Mouse (Mus musculus): ENCODE measurements around the gene Olfm2. TPM values are rescaled to one million over a fixed set of nuclear protein-coding genes. Genes with fewer than 3 reads are reported as not detected.
"Not testable (repeated sequence)": the region's sequence is repeated elsewhere in the genome, so short reads cannot be mapped to it uniquely, and the experiment has no call there.

The Olfm2 gene
- polyA plus RNA-seq, 1 experiment = 0.53 TPM

DNA sequence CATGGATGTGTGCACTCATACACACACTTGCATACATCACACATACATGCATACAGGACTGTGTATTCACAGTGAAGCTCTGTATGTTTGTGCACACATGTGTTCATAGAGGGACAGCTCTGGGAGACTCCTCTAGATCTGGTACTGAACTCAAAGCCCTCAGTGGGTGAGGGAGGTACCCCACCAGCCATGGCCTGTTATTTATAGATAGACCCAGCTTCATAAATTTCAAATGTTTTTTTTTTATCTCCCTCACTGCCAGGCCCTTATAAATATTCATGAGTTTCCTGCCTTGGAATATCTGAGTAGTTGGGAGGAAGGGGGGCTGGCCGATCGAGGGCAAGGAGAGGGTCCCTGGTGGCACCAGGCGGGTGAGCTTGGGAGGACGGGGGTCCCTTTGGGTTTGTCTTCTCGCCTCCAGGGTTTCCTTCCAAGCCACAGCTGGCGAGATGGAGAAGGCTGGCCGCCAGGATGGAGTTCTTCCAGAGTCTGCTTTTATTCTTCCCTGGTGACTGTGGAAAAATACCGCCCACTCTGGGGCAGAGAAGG lies 42.2 kb downstream of the Olfm2 start:
- no peaks in the 10 kb centered on the region for H3K27me3 ChIP-seq (ENCODE audit: control insufficient read depth, insufficient read depth, low read length)
- DNase-seq (ENCODE audit: low read depth in 1 of 2, low spot score in 2 of 2) = no peak
- no peaks in the 10 kb centered on the region for H3K4me1 ChIP-seq (ENCODE audit: control insufficient read depth, insufficient read depth, insufficient read length)
- H3K36me3 ChIP-seq (ENCODE audit: control insufficient read depth, insufficient read depth, low read length) = no peaks in the 10 kb centered on the region
- TF ChIP-seq POLR2A (IDR thresholded peaks at IDR 0.05; ENCODE audit: low read depth, low read length) = no peak
- TF ChIP-seq CTCF (IDR thresholded peaks at IDR 0.05; ENCODE audit: extremely low read depth, insufficient read depth, insufficient read length, insufficient replicate concordance) = no peak
- 72% methylated on average over 8 of the region's 8 CpGs for WGBS
- no peak overlapping the region for H3K27ac ChIP-seq (ENCODE audit: insufficient read depth, low read length)
- no peak overlapping the region for H3K4me3 ChIP-seq (ENCODE audit: extremely low read depth, insufficient read depth, insufficient read length)

DNA sequence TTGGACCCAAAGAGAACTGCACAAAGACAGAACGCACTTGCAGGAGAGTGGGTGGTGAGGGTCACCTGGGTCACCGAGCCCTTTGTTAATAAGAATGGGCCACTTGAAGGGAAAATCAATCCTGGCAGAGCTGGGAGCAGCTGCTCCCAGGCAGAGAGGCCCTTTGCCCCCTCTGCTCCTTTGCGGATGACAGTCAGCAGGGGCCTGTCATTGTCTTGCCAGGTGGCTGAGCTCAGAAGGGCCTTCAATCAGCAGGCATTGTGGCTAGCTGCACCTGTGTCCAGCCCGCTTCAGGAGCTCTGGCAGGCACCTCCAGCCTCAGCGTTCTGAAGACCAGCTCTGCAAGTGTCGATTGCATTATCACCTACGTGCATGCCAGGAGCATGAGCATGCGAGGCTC lies 48.7 kb downstream of the Olfm2 start:
- no peak for DNase-seq (ENCODE audit: low read depth in 1 of 2, low spot score in 2 of 2)
- Histone ChIP-seq H3K4me3 (ENCODE audit: extremely low read depth, insufficient read depth, insufficient read length) (no peak overlapping the region), H3K4me1 (ENCODE audit: control insufficient read depth, insufficient read depth, insufficient read length) (no peaks in the 10 kb centered on the region), H3K27ac (ENCODE audit: insufficient read depth, low read length) (no peak overlapping the region), H3K27me3 (ENCODE audit: control insufficient read depth, insufficient read depth, low read length) (peaks cover 8% of the 10 kb centered on the region), H3K36me3 (ENCODE audit: control insufficient read depth, insufficient read depth, low read length) (no peaks in the 10 kb centered on the region)
- TF ChIP-seq CTCF (IDR thresholded peaks at IDR 0.05; ENCODE audit: extremely low read depth, insufficient read depth, insufficient read length, insufficient replicate concordance) (no peak), POLR2A (IDR thresholded peaks at IDR 0.05; ENCODE audit: low read depth, low read length) (no peak)
- 75% methylated on average over 8 of the region's 8 CpGs for WGBS

DNA sequence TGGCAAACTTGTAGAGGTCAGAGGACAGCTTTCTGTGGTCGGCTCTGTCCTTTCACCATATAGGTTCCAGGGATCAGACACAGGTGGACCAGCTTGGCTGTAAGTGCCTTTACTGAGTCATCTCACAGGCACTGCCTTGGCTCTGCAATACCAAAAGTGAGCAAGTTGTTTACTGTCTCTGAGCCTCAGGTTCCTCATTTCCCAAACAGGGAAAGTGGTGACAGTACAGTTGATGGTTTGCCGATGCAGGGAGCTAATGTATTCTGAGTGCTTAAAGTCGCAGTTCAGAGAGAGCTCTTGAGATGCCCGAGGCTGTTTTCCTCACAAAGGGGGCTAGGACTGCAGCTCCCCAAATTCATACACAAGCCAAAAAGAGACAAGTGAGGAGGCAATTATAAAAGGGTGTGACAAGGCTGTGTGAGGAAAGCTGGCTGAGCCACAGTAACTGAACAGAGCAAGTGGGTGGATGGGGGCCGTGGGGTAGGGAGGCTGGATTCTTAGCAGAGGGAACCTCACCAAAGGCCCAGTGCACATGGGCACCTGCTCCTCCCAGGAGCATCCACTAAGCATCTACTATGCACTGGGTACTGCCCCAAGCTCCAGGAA lies 49.9 kb downstream of the Olfm2 start:
- no peak for DNase-seq (ENCODE audit: low read depth in 1 of 2, low spot score in 2 of 2)
- H3K36me3 ChIP-seq (ENCODE audit: control insufficient read depth, insufficient read depth, low read length) = no peaks in the 10 kb centered on the region
- 47% methylated on average over 5 of the region's 5 CpGs for WGBS
- no peak overlapping the region for H3K27ac ChIP-seq (ENCODE audit: insufficient read depth, low read length)
- H3K27me3 ChIP-seq (ENCODE audit: control insufficient read depth, insufficient read depth, low read length) = peaks cover 8% of the 10 kb centered on the region
- no peak overlapping the region for H3K4me3 ChIP-seq (ENCODE audit: extremely low read depth, insufficient read depth, insufficient read length)
- no peaks in the 10 kb centered on the region for H3K4me1 ChIP-seq (ENCODE audit: control insufficient read depth, insufficient read depth, insufficient read length)
- TF ChIP-seq POLR2A (IDR thresholded peaks at IDR 0.05; ENCODE audit: low read depth, low read length) (no peak), CTCF (IDR thresholded peaks at IDR 0.05; ENCODE audit: extremely low read depth, insufficient read depth, insufficient read length, insufficient replicate concordance) (no peak)

DNA sequence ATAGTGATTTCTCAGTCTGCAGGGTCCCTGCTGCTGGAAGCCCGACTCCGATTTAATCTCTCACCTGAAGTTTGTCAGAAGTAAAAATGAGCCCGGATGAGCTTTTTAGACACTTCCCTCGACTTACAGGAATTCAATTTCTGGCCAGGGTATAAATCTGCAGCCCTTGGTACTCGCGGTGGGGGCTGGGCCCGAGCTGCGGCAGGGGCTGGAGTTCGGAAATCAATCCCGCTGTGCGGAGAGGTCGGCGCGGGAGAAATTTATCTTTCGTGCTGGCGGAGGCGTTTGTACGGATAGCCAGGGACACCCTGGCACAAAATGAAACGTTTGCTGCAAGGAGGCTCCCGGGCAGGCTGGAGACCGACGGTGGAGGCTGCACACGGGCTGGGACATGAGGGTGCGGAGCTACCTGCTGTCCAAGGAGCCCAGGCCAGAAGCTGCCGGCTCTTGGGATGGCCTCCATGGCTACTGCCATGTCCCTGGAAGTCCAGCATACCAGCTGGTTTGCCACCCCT lies 51.4 kb downstream of the Olfm2 start:
- Histone ChIP-seq H3K27ac (ENCODE audit: insufficient read depth, low read length) (no peak overlapping the region), H3K4me1 (ENCODE audit: control insufficient read depth, insufficient read depth, insufficient read length) (no peaks in the 10 kb centered on the region), H3K36me3 (ENCODE audit: control insufficient read depth, insufficient read depth, low read length) (no peaks in the 10 kb centered on the region), H3K4me3 (ENCODE audit: extremely low read depth, insufficient read depth, insufficient read length) (no peak overlapping the region), H3K27me3 (ENCODE audit: control insufficient read depth, insufficient read depth, low read length) (peaks cover 8% of the 10 kb centered on the region)
- DNase-seq (ENCODE audit: low read depth in 1 of 2, low spot score in 2 of 2) = no peak
- WGBS = 14% methylated on average over 25 of the region's 25 CpGs
- TF ChIP-seq CTCF (IDR thresholded peaks at IDR 0.05; ENCODE audit: extremely low read depth, insufficient read depth, insufficient read length, insufficient replicate concordance) (no peak), POLR2A (IDR thresholded peaks at IDR 0.05; ENCODE audit: low read depth, low read length) (no peak)

GRCm38 (mm10) chr9:20692863-20693262 lies 53.3 kb downstream of the Olfm2 start:
- no peak for TF ChIP-seq CTCF (IDR thresholded peaks at IDR 0.05; ENCODE audit: extremely low read depth, insufficient read depth, insufficient read length, insufficient replicate concordance)
- TF ChIP-seq POLR2A (IDR thresholded peaks at IDR 0.05; ENCODE audit: low read depth, low read length) = no peak
- WGBS = 90% methylated on average over 3 of the region's 3 CpGs
- peaks cover 8% of the 10 kb centered on the region for H3K27me3 ChIP-seq (ENCODE audit: control insufficient read depth, insufficient read depth, low read length)
- no peak for DNase-seq (ENCODE audit: low read depth in 1 of 2, low spot score in 2 of 2)
- no peaks in the 10 kb centered on the region for H3K36me3 ChIP-seq (ENCODE audit: control insufficient read depth, insufficient read depth, low read length)
- no peak overlapping the region for H3K4me3 ChIP-seq (ENCODE audit: extremely low read depth, insufficient read depth, insufficient read length)
- no peaks in the 10 kb centered on the region for H3K4me1 ChIP-seq (ENCODE audit: control insufficient read depth, insufficient read depth, insufficient read length)
- H3K27ac ChIP-seq (ENCODE audit: insufficient read depth, low read length) = no peak overlapping the region

DNA sequence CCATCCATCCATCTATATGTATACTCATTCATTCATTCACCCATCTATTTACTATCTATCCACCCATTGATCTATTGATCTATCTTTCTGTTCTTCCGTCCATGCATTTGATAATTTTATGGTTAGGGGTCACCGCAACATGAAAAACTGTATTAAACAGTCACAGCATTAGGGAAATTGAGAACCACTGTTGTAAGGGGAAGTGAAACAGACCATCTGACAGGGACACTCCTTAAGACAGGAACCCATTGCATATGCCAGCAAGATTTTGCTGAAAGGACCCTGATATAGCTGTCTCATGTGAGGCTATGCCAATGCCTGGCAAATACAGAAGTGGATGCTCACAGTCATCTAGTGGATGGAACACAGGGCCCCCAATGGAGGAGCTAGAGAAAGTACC lies 55.7 kb downstream of the Olfm2 start:
- H3K4me1 ChIP-seq (ENCODE audit: control insufficient read depth, insufficient read depth, insufficient read length); H3K27ac ChIP-seq (ENCODE audit: insufficient read depth, low read length); H3K4me3 ChIP-seq (ENCODE audit: extremely low read depth, insufficient read depth, insufficient read length); DNase-seq (ENCODE audit: low read depth in 1 of 2, low spot score in 2 of 2); H3K27me3 ChIP-seq (ENCODE audit: control insufficient read depth, insufficient read depth, low read length); H3K36me3 ChIP-seq (ENCODE audit: control insufficient read depth, insufficient read depth, low read length): not testable (repeated sequence)
- WGBS = 65% methylated on average over 2 of the region's 2 CpGs

- no peaks in the 10 kb centered on the region for H3K4me1 ChIP-seq (ENCODE audit: control insufficient read depth, insufficient read depth, insufficient read length)
- no peak for DNase-seq (ENCODE audit: low read depth in 1 of 2, low spot score in 2 of 2)
- no peak overlapping the region for H3K4me3 ChIP-seq (ENCODE audit: extremely low read depth, insufficient read depth, insufficient read length)
- no peak for TF ChIP-seq POLR2A (IDR thresholded peaks at IDR 0.05; ENCODE audit: low read depth, low read length)
- TF ChIP-seq CTCF (IDR thresholded peaks at IDR 0.05; ENCODE audit: extremely low read depth, insufficient read depth, insufficient read length, insufficient replicate concordance) = no peak
- H3K36me3 ChIP-seq (ENCODE audit: control insufficient read depth, insufficient read depth, low read length) = no peaks in the 10 kb centered on the region
- 25% methylated on average over 4 of the region's 4 CpGs for WGBS
- H3K27ac ChIP-seq (ENCODE audit: insufficient read depth, low read length) = no peak overlapping the region
- H3K27me3 ChIP-seq (ENCODE audit: control insufficient read depth, insufficient read depth, low read length) = 0 out of 2 replicates have a peak, but pooled peaks cover 1% of the 10 kb centered on the region
Observed at GRCm38 (mm10) chr9:20689913-20690312, 56.2 kb downstream of the Olfm2 start.

Data from spleen, adult 2 months (tissue).